ENCODE assay signal across 8 mouse cellular contexts in the genomic region with DNA sequence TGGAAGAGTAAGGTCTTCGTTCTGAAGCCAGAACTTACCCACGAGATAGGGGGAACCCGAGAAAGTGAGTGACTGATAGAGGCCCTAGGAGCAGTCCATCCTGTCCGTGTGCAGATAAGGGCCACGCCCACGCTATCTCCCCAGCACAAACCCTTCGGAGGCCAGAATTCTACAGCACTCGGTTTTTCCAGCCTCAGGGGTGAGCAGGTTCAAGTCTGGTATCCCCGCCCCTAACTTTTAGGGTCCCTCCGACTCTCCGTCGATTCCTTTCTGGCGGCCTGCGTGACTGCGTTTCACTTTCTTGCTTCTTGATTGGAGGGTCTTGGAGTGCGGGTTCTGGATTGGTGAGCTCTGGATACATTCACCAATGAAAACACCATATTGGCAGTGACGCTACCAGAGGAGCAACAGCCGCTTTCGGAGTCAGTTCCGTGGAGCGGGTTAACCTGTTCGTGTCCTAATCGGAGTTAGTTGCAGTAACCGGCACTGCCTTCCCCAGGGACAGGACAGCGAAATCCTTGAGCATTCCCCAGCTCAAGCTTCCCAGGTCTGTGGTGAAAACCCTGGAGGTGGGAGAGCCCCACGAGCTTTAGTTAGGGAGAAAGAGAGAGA. TPM values are rescaled to one million over a fixed set of nuclear protein-coding genes. Genes with fewer than 3 reads are reported as not detected.
A peak's percentile ranks its signal among the peaks of the same experiment; 100 is the strongest.
DNase-seq lines count a peak whose midpoint lies in the region; ATAC-seq lines count a peak whose summit lies in the region.

TSS of gene Ppox (minus strand) at position 271 of the 612 bp plus-strand sequence.

- DNase-seq in CD4-positive helper T cell, adult 2 months (ENCODE audit: low read depth, low spot score): peak; percentile 96
- peak; percentile 97 for DNase-seq in brain, embryonic 18.5 days (ENCODE audit: low read depth, low spot score)
- DNase-seq in kidney, postnatal 10 days: peak; percentile 92
- peak; percentile 91 to 92 for DNase-seq in natural killer cell, adult 2 months (ENCODE audit: low spot score in 2 of 2)

- H3K4me3 ChIP-seq in heart, embryonic 13.5 days: peak within 1 kb of the TSS; percentile 70
- H3K4me3 ChIP-seq in liver, embryonic 12.5 days: peak within 1 kb of the TSS; percentile 78
- H3K4me3 ChIP-seq in stomach, embryonic 15.5 days (replicated peaks): peak within 1 kb of the TSS; percentile 72

- H3K27ac ChIP-seq in heart, embryonic 13.5 days (replicated peaks): peak within 1 kb of the TSS; percentile 94
- H3K27ac ChIP-seq in liver, embryonic 12.5 days: peak within 1 kb of the TSS; percentile 99
- peak within 1 kb of the TSS; percentile 90 for H3K27ac ChIP-seq in stomach, embryonic 15.5 days

- no peaks in the 10 kb centered on the region for H3K9me3 ChIP-seq in heart, embryonic 13.5 days
- no peaks in the 10 kb centered on the region for H3K9me3 ChIP-seq in liver, embryonic 12.5 days (replicated peaks)
- no peaks in the 10 kb centered on the region for H3K9me3 ChIP-seq in stomach, embryonic 15.5 days

- peaks cover 76% of the 10 kb centered on the region for H3K36me3 ChIP-seq in heart, embryonic 13.5 days
- peaks cover 81% of the 10 kb centered on the region for H3K36me3 ChIP-seq in liver, embryonic 12.5 days
- peaks cover 39% of the 10 kb centered on the region for H3K36me3 ChIP-seq in stomach, embryonic 15.5 days

- H3K4me1 ChIP-seq in heart, embryonic 13.5 days: peaks cover 37% of the 10 kb centered on the region
- H3K4me1 ChIP-seq in liver, embryonic 12.5 days: peaks cover 76% of the 10 kb centered on the region
- peaks cover 15% of the 10 kb centered on the region for H3K4me1 ChIP-seq in stomach, embryonic 15.5 days

- peak within 1 kb of the TSS; percentile 83 for H3K4me2 ChIP-seq in heart, embryonic 13.5 days
- H3K4me2 ChIP-seq in liver, embryonic 12.5 days: peak within 1 kb of the TSS; percentile 89
- H3K4me2 ChIP-seq in stomach, embryonic 15.5 days: peak within 1 kb of the TSS; percentile 81

- H3K9ac ChIP-seq in heart, embryonic 13.5 days: peak within 1 kb of the TSS; percentile 92
- peak within 1 kb of the TSS; percentile 95 for H3K9ac ChIP-seq in liver, embryonic 12.5 days
- H3K9ac ChIP-seq in stomach, embryonic 15.5 days: peak within 1 kb of the TSS; percentile 64

- ATAC-seq in erythroid progenitor cell, adult 5-6 weeks (replicated peaks; ENCODE audit: low FRiP score, poor library complexity, severe bottlenecking): peak; percentile 82
- ATAC-seq in heart, embryonic 13.5 days (ENCODE audit: extremely low read depth, insufficient number of reproducible peaks, low FRiP score, low TSS enrichment): peak; percentile 91
- ATAC-seq in liver, embryonic 12.5 days: peak; percentile 96
- peak; percentile 96 for ATAC-seq in stomach, embryonic 15.5 days (ENCODE audit: insufficient read depth, low FRiP score, low read depth)

- H3K27me3 ChIP-seq in heart, embryonic 13.5 days (replicated peaks): no peaks in the 10 kb centered on the region
- no peaks in the 10 kb centered on the region for H3K27me3 ChIP-seq in liver, embryonic 12.5 days (replicated peaks)
- no peaks in the 10 kb centered on the region for H3K27me3 ChIP-seq in stomach, embryonic 15.5 days (replicated peaks)

- WGBS in heart, embryonic 13.5 days: under 1% methylated on average over 26 of the region's 26 CpGs
- under 1% methylated on average over 26 of the region's 26 CpGs for WGBS in liver, embryonic 12.5 days (ENCODE audit: insufficient replicate concordance)
- WGBS in stomach, embryonic 15.5 days: under 1% methylated on average over 26 of the region's 26 CpGs

RNA-seq across cellular contexts. Expression of gene Ppox, which starts in this region (rescaled TPM):
- 739 and 765 TPM in 2 replicates for total RNA-seq in erythroid progenitor cell, adult 5-6 weeks (2015; ENCODE audit: low replicate concordance)
- total RNA-seq in erythroid progenitor cell, adult 5-6 weeks (2017; ENCODE audit: low replicate concordance): 644 and 799 TPM in 2 replicates
- 36.1 and 42.1 TPM in 2 replicates for polyA plus RNA-seq in heart, embryonic 13.5 days (2015; fragmentation: Nextera tagmentation; extraction: Ambion mirVana)
- polyA plus RNA-seq in liver, embryonic 12.5 days (2016; fragmentation: Nextera tagmentation; extraction: Ambion mirVana): 199 and 207 TPM in 2 replicates
- 46.5 and 51.8 TPM in 2 replicates for polyA plus RNA-seq in stomach, embryonic 15.5 days (2015; fragmentation: Nextera tagmentation; extraction: Ambion mirVana)

Comparison
In these comparisons a context has a peak if more than half of its experiments do, and no peak if none do; other contexts are left out.
1. Peak in every context shown above with its lines: DNase-seq, ATAC-seq, H3K4me3 ChIP-seq and H3K27ac ChIP-seq.